Mouse (Mus musculus) heart, postnatal 4 days (tissue): Measurements from ENCODE around the gene Midn. TPM values are rescaled to one million over a fixed set of nuclear protein-coding genes. Genes with fewer than 3 reads are reported as not detected.
A peak's percentile ranks its signal among the peaks of the same experiment; 100 is the strongest.

Experiments
- DNase-seq: peaks from one replicate; pipeline ENCODE4 v3.0.0; 2021
- total RNA-seq, 2 experiments: library from RNA; stranded (reverse); gene quantifications; 2 replicates each; pipeline ENCODE4 v1.2.3; 2021

Midn gene
- total RNA-seq = 100 to 1,000 TPM; 145 to 163 TPM

- peak; percentile 91 for DNase-seq
Observed at GRCm38 (mm10) chr10:80147719-80148601, at the start of gene Midn. Gene Midn (plus strand): TSS chr10:80148272.

GRCm38 (mm10) chr10:80098630-80099029 lies 49.4 kb upstream of the Midn start:
- no peak for DNase-seq

- peak; percentile 52 for DNase-seq
Observed at GRCm38 (mm10) chr10:80100982-80101381, 47.1 kb upstream of the Midn start.

GRCm38 (mm10) chr10:80102216-80102915 lies 45.7 kb upstream of the Midn start:
- peak; percentile 92 for DNase-seq

GRCm38 (mm10) chr10:80103032-80103431 lies 45.0 kb upstream of the Midn start:
- no peak for DNase-seq

GRCm38 (mm10) chr10:80104181-80104580 lies 43.9 kb upstream of the Midn start:
- no peak for DNase-seq

- DNase-seq = no peak
Observed at GRCm38 (mm10) chr10:80105460-80105859, 42.6 kb upstream of the Midn start, which contains the start of gene Sbno2. Gene Sbno2 (minus strand): TSS chr10:80105571.

GRCm38 (mm10) chr10:80105926-80106325 lies 42.1 kb upstream of the Midn start:
- DNase-seq = no peak

GRCm38 (mm10) chr10:80107678-80108077 lies 40.4 kb upstream of the Midn start:
- DNase-seq = no peak

- peak; percentile 96 for DNase-seq
Observed at GRCm38 (mm10) chr10:80114341-80115284, 33.5 kb upstream of the Midn start.

- peak; percentile 100 for DNase-seq
Observed at GRCm38 (mm10) chr10:80115290-80115943, 32.7 kb upstream of the Midn start, which contains the start of gene Stk11. Gene Stk11 (plus strand): TSS chr10:80115803.

GRCm38 (mm10) chr10:80115944-80116335 lies 32.1 kb upstream of the Midn start:
- no peak for DNase-seq

- peak; percentile 43 for DNase-seq
Observed at GRCm38 (mm10) chr10:80116563-80116926, 31.5 kb upstream of the Midn start.

- DNase-seq = peak; percentile 71
Observed at GRCm38 (mm10) chr10:80116927-80117691, 31.0 kb upstream of the Midn start.

GRCm38 (mm10) chr10:80117736-80118135 lies 30.3 kb upstream of the Midn start:
- DNase-seq = no peak

- no peak for DNase-seq
Observed at GRCm38 (mm10) chr10:80118552-80118951, 29.5 kb upstream of the Midn start.

- no peak for DNase-seq
Observed at GRCm38 (mm10) chr10:80120146-80120545, 27.9 kb upstream of the Midn start.

- no peak for DNase-seq
Observed at GRCm38 (mm10) chr10:80121639-80122038, 26.4 kb upstream of the Midn start.

- DNase-seq = no peak
Observed at GRCm38 (mm10) chr10:80123932-80124562, 24.0 kb upstream of the Midn start.

GRCm38 (mm10) chr10:80127920-80128319 lies 20.2 kb upstream of the Midn start:
- no peak for DNase-seq

- DNase-seq = no peak
Observed at GRCm38 (mm10) chr10:80129846-80130245, 18.2 kb upstream of the Midn start.
